Mouse (Mus musculus) CH12.LX (cell line): Measurements from ENCODE around the gene Mtmr10. TPM values are rescaled to one million over a fixed set of nuclear protein-coding genes. Genes with fewer than 3 reads are reported as not detected.
A peak's percentile ranks its signal among the peaks of the same experiment; 100 is the strongest.

ENCODE experiments used
- DNase-seq: peaks from one replicate; pipeline ENCODE4 v3.0.0-alpha.2; 2013; ENCODE audit errors: extremely low read depth
- H3K27ac ChIP-seq: 2 replicates; pipeline ENCODE4 v1.5.1; 2012; ENCODE audit warnings: low read depth, mild to moderate bottlenecking, control low read depth, moderate library complexity; ENCODE audit not compliant: insufficient read depth
- H3K27me3 ChIP-seq: replicated peaks from 2 replicates; pipeline ENCODE3; 2012; ENCODE audit warnings: inconsistent platforms
- H3K36me3 ChIP-seq, 2 experiments: replicated peaks in 1 of 2; 2 replicates each; pipeline versions ENCODE3 to v1.6.1; 2012; ENCODE audit warnings: inconsistent platforms in 1 of 2, low read length in 1 of 2, mild to moderate bottlenecking in 1 of 2, mixed read lengths in 1 of 2, moderate library complexity in 1 of 2; ENCODE audit not compliant: control insufficient read depth in 1 of 2, insufficient read depth in 1 of 2
- H3K4me1 ChIP-seq, 2 experiments: 2 replicates each; pipeline ENCODE4 v1.6.1; 2012; ENCODE audit warnings: inconsistent platforms in 1 of 2, moderate library complexity in 1 of 2; ENCODE audit not compliant: insufficient read depth in 2 of 2, control insufficient read depth in 1 of 2
- H3K4me2 ChIP-seq: 2 replicates; pipeline ENCODE4 v1.6.1; 2012; ENCODE audit warnings: low read depth, mild to moderate bottlenecking, control low read depth; ENCODE audit not compliant: poor library complexity, insufficient read depth, severe bottlenecking
- H3K4me3 ChIP-seq, 3 experiments: fragments of 150-350 bp in 1 of 3; sonication (generic) in 1 of 3; replicated peaks in 1 of 3; 2 replicates each; pipeline versions ENCODE3 to v1.5.1; 2011 to 2012; ENCODE audit warnings: low read depth in 2 of 3, low read length in 2 of 3, mild to moderate bottlenecking in 2 of 3, moderate library complexity in 2 of 3, control low read depth in 1 of 3, improper control_type of control experiment in 1 of 3, inconsistent platforms in 1 of 3, mixed read lengths in 1 of 3; ENCODE audit not compliant: poor library complexity in 1 of 3
- H3K79me2 ChIP-seq: replicated peaks from 2 replicates; pipeline ENCODE4 v1.6.1; 2012; ENCODE audit warnings: mild to moderate bottlenecking, moderate library complexity; ENCODE audit not compliant: control insufficient read depth, poor library complexity, insufficient read depth, severe bottlenecking; ENCODE audit errors: extremely low read depth
- H3K9ac ChIP-seq: 2 replicates; pipeline ENCODE4 v1.6.1; 2012; ENCODE audit warnings: low read depth, mild to moderate bottlenecking, control low read depth, moderate library complexity; ENCODE audit not compliant: insufficient read depth
- H3K9me3 ChIP-seq: replicated peaks from 2 replicates; pipeline ENCODE3; 2012; ENCODE audit warnings: low read length, inconsistent platforms, mixed read lengths
- CHD1 ChIP-seq: IDR thresholded peaks from 2 replicates; pipeline ENCODE4 v1.6.1; 2012; ENCODE audit warnings: low read depth, low read length, improper control_type of control experiment, inconsistent platforms
- CHD2 ChIP-seq: IDR thresholded peaks from 2 replicates; pipeline ENCODE4 v1.6.1; 2011; ENCODE audit warnings: low read length, improper control_type of control experiment
- E2F4 ChIP-seq: IDR thresholded peaks from 2 replicates; pipeline ENCODE4 v1.6.1; 2011; ENCODE audit warnings: low read depth, low read length, improper control_type of control experiment; ENCODE audit not compliant: insufficient replicate concordance
- ELF1 ChIP-seq: IDR thresholded peaks from 2 replicates; pipeline ENCODE4 v1.6.1; 2014; ENCODE audit warnings: low read depth, mild to moderate bottlenecking, inconsistent platforms, low read length, improper control_type of control experiment
- EP300 ChIP-seq: IDR thresholded peaks from 2 replicates; pipeline ENCODE4 v1.6.1; 2011; ENCODE audit warnings: low read length, improper control_type of control experiment
- GABPA ChIP-seq: IDR thresholded peaks from 2 replicates; pipeline ENCODE4 v1.6.1; 2012; ENCODE audit warnings: low read depth, low read length, improper control_type of control experiment, inconsistent platforms; ENCODE audit not compliant: insufficient replicate concordance
- JUN ChIP-seq: IDR thresholded peaks from 2 replicates; pipeline ENCODE4 v1.6.1; 2011; ENCODE audit warnings: low read depth, mild to moderate bottlenecking, low read length, improper control_type of control experiment, moderate library complexity; ENCODE audit not compliant: insufficient read depth
- JUND ChIP-seq: conservative IDR thresholded peaks from 2 replicates; pipeline ENCODE4 v1.6.1; 2011; ENCODE audit warnings: low read depth, low read length, improper control_type of control experiment
- KAT2A ChIP-seq: IDR thresholded peaks from 2 replicates; pipeline ENCODE4 v1.6.1; 2012; ENCODE audit warnings: low read length, improper control_type of control experiment, inconsistent platforms; ENCODE audit not compliant: insufficient replicate concordance
- MAX ChIP-seq: IDR thresholded peaks from 2 replicates; pipeline ENCODE4 v1.6.1; 2011; ENCODE audit warnings: low read length, improper control_type of control experiment
- MEF2A ChIP-seq: IDR thresholded peaks from 2 replicates; pipeline ENCODE4 v1.6.1; 2014; ENCODE audit warnings: low read depth, mild to moderate bottlenecking, inconsistent platforms, low read length, improper control_type of control experiment, borderline replicate concordance
- NELFE ChIP-seq: IDR thresholded peaks from 2 replicates; pipeline ENCODE4 v1.6.1; 2011; ENCODE audit warnings: low read depth, low read length, improper control_type of control experiment
- NRF1 ChIP-seq: IDR thresholded peaks from 2 replicates; pipeline ENCODE4 v1.6.1; 2014; ENCODE audit warnings: low read depth, mild to moderate bottlenecking, inconsistent platforms, low read length, improper control_type of control experiment, moderate library complexity
- POLR2AphosphoS2 ChIP-seq: IDR thresholded peaks from 2 replicates; pipeline ENCODE4 v1.6.1; 2011; ENCODE audit warnings: low read depth, low read length, improper control_type of control experiment
- RAD21 ChIP-seq: IDR thresholded peaks from 2 replicates; pipeline ENCODE4 v1.6.1; 2011; ENCODE audit warnings: low read depth, mild to moderate bottlenecking, low read length, improper control_type of control experiment, moderate library complexity
- SIN3A ChIP-seq: IDR thresholded peaks from 2 replicates; pipeline ENCODE4 v1.6.1; 2012; ENCODE audit warnings: low read length, improper control_type of control experiment, inconsistent platforms
- TBP ChIP-seq: conservative IDR thresholded peaks from 2 replicates; pipeline ENCODE4 v1.6.1; 2011; ENCODE audit warnings: low read depth, low read length, improper control_type of control experiment
- TCF12 ChIP-seq: IDR thresholded peaks from 2 replicates; pipeline ENCODE4 v1.6.1; 2014; ENCODE audit warnings: low read depth, mild to moderate bottlenecking, inconsistent platforms, low read length, improper control_type of control experiment
- UBTF ChIP-seq: IDR thresholded peaks from 2 replicates; pipeline ENCODE4 v1.6.1; 2012; ENCODE audit warnings: low read depth, mild to moderate bottlenecking, inconsistent platforms, low read length, improper control_type of control experiment, moderate library complexity
- USF1 ChIP-seq: IDR thresholded peaks from 2 replicates; pipeline ENCODE4 v1.6.1; 2014; ENCODE audit warnings: low read depth, mild to moderate bottlenecking, inconsistent platforms, low read length, improper control_type of control experiment
- ZC3H11A ChIP-seq: IDR thresholded peaks from 2 replicates; pipeline ENCODE4 v1.6.1; 2012; ENCODE audit warnings: low read depth, mild to moderate bottlenecking, inconsistent platforms, low read length, improper control_type of control experiment
- dilution Hi-C: fragments of 300-500 bp; cut with MboI; formaldehyde crosslinking; loops from 2 replicates; pipeline ENCODE4 v1.14.3; 2020; ENCODE audit warnings: low sequenced_read_pairs; ENCODE audit not compliant: extremely low pct_unique_long_range_greater_than_20kb, extremely low pct_ligation_motif_present
- in situ Hi-C: fragments of 300-500 bp; cut with MboI; formaldehyde crosslinking; loops from 3 replicates; pipeline ENCODE4 v1.14.3; 2019; ENCODE audit warnings: low sequenced_read_pairs, low pct_ligation_motif_present, low pct_unique_long_range_greater_than_20kb, mixed read lengths
- polyA plus RNA-seq: library from polyadenylated mRNA; unstranded; fragments of >175 nt; gene quantifications from 2 replicates; pipeline ENCODE4 v1.2.1, GENCODE M21; 2012; ENCODE audit warnings: low read depth; ENCODE audit not compliant: insufficient read length
- total RNA-seq, 2 experiments: library from RNA; depleted of rRNA; stranded (reverse); fragments of 300-350 nt in 1 of 2; fragments of >200 nt in 1 of 2; gene quantifications; 2 replicates each; pipeline ENCODE4 v1.2.3; 2012 to 2014

Mtmr10 gene
- total and polyA plus RNA-seq, 3 experiments: 1.8 to 2.1 (median 2.0) TPM

- TF ChIP-seq SIN3A (no peak), TBP (no peak), UBTF (no peak), CHD2 (no peak), ELF1 (no peak), NRF1 (no peak), JUND (no peak), GABPA (no peak), EP300 (0 out of 2 replicates have a peak, but pooled peaks have one; percentile 18), JUN (no peak), USF1 (no peak), NELFE (no peak), KAT2A (no peak), CHD1 (peak; percentile 99)
Measured at GRCm38 (mm10) chr7:64326892-64327291, 39.4 kb downstream of the Mtmr10 start (continued).

- Histone ChIP-seq H3K36me3 (peaks cover 3 to 10% of the 10 kb centered on the region in 2 experiments), H3K79me2 (no peaks in the 10 kb centered on the region), H3K4me3 (no peak overlapping the region), H3K27ac (peak overlapping the region; percentile 56; the same call in 1 of the 2 replicates), H3K27me3 (no peaks in the 10 kb centered on the region), H3K9me3 (no peaks in the 10 kb centered on the region), H3K4me1 (peaks cover 7 to 17% of the 10 kb centered on the region in 2 experiments), H3K4me2 (no peak overlapping the region), H3K9ac (no peak overlapping the region)
- in situ Hi-C loops (no loop called here), dilution Hi-C loops (no loop called here)
- DNase-seq: peak; percentile 22
- TF ChIP-seq TCF12: no peak
- TF ChIP-seq E2F4: no peak
- no peak for TF ChIP-seq CHD2
- no peak for TF ChIP-seq MAX
- TF ChIP-seq USF1: no peak
- TF ChIP-seq MEF2A: no peak
- no peak for TF ChIP-seq POLR2AphosphoS2
- TF ChIP-seq ZC3H11A: no peak
- TF ChIP-seq RAD21: no peak
Measured at GRCm38 (mm10) chr7:64327486-64327885, 40.0 kb downstream of the Mtmr10 start.
